Mouse (Mus musculus): Measurements from ENCODE around the gene Ncor2.
A peak's percentile ranks its signal among the peaks of the same experiment; 100 is the strongest.

The Ncor2 gene

DNA sequence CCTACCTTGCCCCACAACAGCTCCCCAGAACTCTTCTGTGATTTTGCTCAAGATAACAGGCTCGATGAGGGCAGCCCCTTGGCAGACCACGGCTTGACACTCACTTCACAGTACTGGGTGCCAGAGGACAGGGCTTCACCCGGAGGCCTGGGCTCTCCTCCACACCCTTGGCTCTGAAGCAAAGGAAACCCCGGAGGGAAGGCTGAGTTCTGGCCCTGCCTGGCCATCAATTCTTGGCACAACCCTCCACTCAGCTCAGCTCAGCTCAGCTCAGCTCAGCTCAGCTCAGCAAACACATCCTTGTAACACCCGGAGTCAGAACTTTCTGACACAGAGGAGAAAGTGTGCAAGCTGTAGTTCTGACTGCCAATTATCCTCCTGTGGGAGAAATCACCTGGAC lies 30.3 kb downstream of the Ncor2 start:
- DNase-seq (ENCODE audit: low read depth, low spot score), result no peak

GRCm38 (mm10) chr5:125148173-125148572 lies 30.8 kb downstream of the Ncor2 start:
- DNase-seq (ENCODE audit: low read depth, low spot score), result no peak

DNA sequence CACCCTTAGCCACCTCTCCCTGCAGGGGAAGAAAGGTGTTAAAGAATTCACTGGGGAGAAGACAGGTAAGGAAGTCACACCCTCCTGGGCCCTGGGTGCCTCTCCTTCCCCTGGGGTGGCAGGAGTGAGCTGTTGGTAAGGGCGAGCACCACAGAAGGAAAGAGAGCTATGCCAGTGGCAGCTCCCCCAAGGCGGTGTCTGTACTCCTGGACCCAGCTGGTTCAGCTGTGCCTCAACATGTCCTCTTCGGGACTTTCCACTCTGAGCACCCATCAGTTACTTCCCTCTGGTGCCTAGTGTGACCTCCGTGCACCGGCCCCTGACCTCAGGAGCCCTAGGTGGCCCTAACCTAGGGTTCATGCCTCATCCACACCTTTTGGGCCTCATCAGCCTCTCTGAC lies 31.9 kb downstream of the Ncor2 start:
- no peak for DNase-seq (ENCODE audit: low read depth, low spot score)

GRCm38 (mm10) chr5:125143114-125143872 lies 35.7 kb downstream of the Ncor2 start:
- DNase-seq (ENCODE audit: low read depth, low spot score), result no peak

DNA sequence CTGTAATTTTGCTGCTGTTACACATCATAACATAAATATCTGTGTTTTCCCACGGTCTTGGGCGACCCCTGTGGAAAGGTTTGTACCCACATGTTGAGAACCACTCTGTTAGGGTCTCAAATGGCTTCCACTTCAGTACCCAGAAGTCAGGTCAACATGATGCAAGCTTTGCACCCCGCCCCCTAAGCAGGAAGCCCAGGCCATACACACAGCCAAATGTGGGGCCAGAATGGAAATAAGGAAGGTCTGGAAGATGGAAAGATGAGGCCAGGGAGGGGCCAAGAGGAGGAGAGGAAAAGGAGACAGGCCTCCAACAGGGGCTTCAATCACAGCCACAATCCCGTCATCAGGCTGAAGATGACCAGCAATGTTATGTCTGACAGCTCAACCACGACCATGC lies 37.1 kb downstream of the Ncor2 start:
- no peak for DNase-seq (ENCODE audit: low read depth, low spot score)

DNA sequence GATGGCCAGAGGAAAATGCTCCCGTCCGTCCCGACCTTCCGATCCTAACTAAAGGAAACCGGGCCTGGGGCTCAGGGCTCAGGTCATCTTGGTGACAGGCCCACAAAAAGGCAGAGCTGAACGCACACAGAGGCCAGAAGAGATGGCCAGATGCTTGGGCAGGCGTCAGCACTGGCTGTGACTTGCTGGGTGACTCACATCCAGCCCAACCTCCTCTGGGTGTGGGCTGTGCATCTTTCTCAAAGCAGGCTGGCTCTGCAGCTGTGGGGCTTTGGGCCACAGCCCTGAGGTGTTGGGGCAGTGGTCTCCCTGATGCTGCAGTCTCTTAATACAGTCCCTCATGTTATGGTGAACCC lies 37.5 kb downstream of the Ncor2 start:
- no peak for DNase-seq (ENCODE audit: low read depth, low spot score)

DNA sequence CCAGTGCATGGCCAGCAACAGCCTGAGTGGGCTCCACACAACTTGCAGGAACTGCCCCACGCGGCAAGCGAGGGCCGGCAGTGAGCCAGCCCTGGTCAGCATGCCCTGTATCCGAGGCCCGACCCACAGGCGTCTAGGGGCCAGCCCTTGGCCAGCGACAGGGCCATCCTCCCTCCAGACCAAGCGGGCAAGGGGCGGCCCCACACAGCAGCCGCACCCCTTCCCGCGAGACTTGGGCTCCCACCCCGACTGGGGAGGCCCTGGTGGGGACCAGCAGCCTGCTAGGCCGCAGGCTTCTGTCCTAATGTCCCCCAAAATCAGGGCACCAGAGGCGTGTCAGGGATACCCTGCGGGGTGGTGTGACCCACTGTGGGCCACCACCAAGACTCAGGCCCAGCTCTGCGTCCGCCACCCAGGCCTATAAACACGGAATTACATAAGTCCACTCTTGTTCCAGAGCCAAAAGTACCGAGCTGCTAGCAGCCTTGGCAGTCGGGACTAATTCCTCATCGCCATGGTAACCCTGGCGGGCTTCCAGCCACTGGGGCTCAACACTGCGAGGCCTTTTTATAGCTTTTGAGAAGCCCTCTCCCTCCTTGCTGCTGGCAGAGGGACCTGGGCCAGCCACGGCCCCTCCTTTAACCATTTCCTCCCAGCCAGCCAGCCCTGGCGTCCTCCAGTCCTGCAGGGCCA lies 38.0 kb downstream of the Ncor2 start:
- DNase-seq (ENCODE audit: low read depth, low spot score), result peak; percentile 99

DNA sequence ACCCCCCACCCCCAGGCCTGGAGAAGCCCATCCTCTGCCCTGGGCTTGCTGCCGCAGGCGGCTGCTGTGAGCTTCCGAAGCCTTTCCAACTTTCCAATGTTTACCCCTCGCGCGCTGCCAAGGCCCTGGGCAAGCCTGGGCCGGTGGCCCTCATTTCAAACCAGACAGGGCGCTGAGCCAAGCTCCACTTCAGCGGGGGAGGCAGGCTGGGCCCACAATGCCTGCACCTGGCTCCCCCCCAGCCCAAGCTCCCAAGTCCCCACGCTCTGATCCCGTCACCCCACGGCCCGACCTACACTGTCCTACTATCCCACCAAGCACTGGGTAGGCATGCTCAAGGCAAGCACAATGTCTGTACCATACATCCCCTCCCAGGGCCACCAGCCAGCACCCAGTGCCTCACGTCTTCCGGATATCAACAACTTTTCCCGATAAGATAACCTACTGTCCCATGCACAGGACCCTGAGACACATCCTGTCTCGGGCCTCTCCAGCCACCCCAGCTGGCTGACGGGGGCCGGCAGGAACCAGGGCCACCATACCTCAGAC lies 38.8 kb downstream of the Ncor2 start:
- DNase-seq (ENCODE audit: low read depth, low spot score), result no peak

DNA sequence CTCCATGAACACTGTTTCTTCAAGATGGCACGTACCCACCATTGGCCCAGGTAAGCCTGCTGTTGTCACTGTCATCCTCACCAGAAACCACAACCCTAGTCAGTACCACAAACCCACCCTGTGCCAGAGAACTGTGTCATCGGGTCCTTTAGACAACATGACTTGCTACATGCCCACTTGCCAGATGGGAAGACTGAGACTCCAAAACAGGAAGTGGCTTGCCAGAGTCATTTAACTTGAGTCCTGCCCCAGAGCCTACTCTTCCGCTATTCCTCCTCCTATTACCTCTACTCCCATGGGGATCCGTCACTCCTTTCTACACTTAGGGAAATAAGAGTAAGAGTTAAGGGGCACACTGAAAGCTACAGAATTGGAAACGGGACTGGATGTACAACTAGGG lies 39.4 kb downstream of the Ncor2 start:
- no peak for DNase-seq (ENCODE audit: low read depth, low spot score)

DNA sequence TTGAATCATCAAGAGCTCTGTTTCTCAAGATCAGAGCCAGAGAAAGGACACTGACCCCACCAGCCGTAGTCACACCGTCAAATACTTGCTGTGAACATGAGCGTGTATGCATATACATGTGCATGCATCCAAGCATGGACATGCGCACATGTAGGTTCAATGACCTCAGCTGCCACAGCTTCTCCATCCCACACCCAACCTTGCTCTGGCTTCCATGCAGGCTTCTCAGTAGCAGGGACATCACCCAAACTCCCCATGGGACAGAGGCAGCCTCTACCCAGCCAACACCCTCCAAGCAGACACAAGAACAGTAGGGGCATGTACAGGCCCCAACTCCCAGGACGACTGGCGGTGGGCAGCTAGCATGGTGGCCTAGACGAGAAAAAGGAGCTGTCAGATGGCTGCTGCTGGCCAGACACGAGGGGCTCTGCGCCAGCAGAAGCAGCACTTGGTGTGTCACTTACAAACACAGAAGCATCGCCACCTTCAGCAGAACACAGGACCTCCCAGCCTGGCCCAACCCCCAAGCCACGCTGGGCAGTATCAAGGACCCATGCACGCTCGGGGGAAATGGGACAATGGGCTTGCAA lies 40.1 kb downstream of the Ncor2 start:
- no peak for DNase-seq (ENCODE audit: low read depth, low spot score)

- no peak for DNase-seq (ENCODE audit: low read depth, low spot score)
Measured at GRCm38 (mm10) chr5:125137672-125138285, 41.2 kb downstream of the Ncor2 start.

DNA sequence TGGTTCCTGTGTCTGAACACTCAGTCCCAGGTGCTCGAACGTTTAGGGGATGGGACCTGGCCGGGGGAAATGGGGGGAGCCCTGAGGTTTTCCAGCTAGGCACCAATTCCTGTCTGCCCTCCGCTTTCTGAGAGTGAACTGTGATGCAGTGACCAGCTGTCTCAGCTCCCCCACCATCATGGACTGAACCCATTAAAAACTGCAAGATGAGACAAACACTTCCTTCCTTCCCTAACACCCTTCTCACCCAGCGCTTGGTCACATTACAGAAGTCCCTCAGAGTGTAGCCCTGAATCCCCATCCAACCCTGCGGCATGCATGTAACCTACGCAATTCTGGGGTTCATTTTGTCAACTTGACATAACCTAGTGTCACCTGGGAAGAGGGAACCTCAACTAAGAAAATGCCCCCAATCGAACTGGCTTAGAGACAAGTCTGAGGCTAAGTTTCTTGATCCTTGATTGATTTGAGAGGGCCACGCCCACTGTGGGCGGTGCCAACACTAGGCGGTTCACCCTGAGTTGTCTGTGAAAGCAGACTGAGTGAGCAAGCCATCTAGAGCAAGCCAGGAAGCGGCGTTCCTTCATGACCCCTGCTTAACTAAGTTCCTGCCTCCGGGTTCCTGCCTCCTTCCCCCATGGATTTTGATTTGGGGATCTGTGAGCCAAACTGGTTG lies 41.9 kb downstream of the Ncor2 start:
- no peak for DNase-seq (ENCODE audit: low read depth, low spot score)

- no peak for DNase-seq (ENCODE audit: low read depth, low spot score)
Measured at GRCm38 (mm10) chr5:125136296-125136995, 42.6 kb downstream of the Ncor2 start.

DNA sequence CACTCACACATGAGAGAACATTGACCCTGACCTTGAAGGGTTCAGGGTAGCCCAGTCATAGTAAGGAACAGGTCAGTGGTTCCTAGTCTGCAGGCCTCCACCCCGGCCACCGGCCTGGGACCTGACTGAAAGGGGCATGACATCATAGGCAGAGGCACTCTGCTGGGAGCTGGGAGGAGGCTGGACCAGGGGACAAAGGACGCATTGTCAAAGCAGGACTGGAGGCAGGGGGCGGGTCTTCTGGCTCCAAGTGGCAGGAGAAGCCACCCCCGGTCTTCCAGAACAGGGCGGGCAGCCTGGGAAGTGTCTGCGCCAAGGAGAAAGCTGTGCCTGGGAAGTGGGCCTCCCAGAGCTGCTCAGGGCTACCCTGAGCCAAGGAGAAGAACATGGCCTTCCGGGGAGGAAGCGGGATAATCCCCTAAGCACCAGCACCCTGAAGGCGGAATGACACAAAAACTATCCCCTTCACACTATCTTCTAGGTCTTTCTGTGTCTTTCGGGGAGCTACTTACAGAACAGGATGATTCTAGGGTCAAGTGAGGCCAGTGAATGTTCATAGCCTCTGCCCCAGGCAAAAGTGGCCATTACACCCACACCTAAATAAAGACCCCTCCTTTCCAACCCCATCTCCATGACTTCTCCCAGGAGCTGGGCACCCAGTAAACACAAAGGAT lies 44.1 kb downstream of the Ncor2 start:
- no peak for DNase-seq (ENCODE audit: low read depth, low spot score)

GRCm38 (mm10) chr5:125134391-125134790 lies 44.6 kb downstream of the Ncor2 start:
- DNase-seq (ENCODE audit: low read depth, low spot score), result no peak

DNA sequence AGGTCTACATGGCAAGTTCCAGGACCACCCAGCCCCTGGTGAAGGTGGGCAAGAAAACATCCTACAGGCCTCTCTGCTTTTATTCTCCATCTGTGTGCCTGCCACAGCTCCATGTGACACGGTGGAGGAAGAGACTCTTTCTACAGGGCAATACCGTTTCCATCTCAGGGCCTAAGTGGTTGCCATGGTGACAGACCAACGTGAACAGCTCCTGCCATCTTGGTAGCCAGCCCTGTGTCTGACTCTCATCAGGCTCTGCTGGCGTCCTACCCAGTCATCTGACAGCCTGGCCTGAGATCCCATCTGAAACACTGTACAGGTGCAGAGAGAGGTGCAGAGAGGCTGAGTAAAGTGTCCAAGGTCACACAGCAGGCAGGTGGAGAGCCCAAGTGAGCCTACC lies 45.4 kb downstream of the Ncor2 start:
- DNase-seq (ENCODE audit: low read depth, low spot score), result no peak

GRCm38 (mm10) chr5:125132566-125133260 lies 46.3 kb downstream of the Ncor2 start:
- no peak for DNase-seq (ENCODE audit: low read depth, low spot score)

DNA sequence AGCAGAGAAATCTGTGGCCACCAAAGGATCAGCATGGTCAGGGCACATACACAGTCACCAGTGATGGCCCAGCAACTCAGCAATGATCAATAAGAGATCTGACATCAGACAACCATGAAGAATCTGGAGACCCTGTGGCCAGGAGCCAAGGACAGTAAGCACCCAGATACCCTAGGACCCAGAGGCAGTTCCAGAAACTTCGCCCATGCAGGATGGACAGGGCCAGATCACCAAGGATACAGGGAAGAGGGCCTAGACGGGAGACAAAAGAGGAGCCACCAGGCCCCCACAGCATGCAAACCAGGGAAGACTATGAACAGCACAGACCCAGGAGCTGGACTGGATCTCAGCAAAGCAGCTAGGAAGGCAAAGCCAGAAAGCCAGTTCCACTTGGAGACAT lies 47.0 kb downstream of the Ncor2 start:
- DNase-seq (ENCODE audit: low read depth, low spot score), result no peak

DNA sequence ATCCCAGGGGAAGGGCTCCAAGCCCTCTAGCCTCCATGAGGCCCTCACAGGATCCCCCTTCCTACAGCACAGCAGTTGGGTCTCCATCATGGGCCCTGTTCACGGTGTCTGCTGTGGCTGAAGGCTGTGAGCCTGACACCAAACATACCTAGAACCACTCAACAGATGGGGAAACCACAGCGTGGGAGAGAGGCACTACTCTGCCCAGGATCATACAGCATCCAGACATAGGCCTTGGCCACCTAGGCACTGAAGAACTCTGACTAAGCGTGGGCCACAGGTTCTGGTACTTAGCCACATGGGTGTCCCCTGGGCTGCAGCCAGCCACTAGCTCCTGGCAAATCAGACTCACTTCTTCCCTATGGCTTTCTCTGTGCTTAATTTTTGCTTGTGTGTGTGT lies 48.6 kb downstream of the Ncor2 start:
- DNase-seq (ENCODE audit: low read depth, low spot score), result no peak

- DNase-seq (ENCODE audit: low read depth, low spot score), result no peak
Measured at GRCm38 (mm10) chr5:125128939-125129385, 50.1 kb downstream of the Ncor2 start.

Measured in retina, postnatal 7 days (tissue).